Mouse (Mus musculus): ENCODE measurements at regions not wholly inside any gene's neighbourhood (a gene's known extent, or its start where the extent isn't known, plus 50 kb on each side); places are given as distances from the start of the nearest gene placed in this dataset.

- ATAC-seq (ENCODE audit: low FRiP score, low read depth), result no peak
Measured at GRCm38 (mm10) chr15:61723696-61724095, 800.9 kb upstream of the A1bg start.

GRCm38 (mm10) chr15:61718486-61718885 lies 795.7 kb upstream of the A1bg start:
- no peak for ATAC-seq (ENCODE audit: low FRiP score, low read depth)
- Histone ChIP-seq H3K4me2 (replicated peaks) (no peak overlapping the region), H3K9ac (replicated peaks) (no peak overlapping the region)

More at GRCm38 (mm10) chr15:61723696-61724095, 800.9 kb upstream of the A1bg start:
- Histone ChIP-seq H3K9ac (replicated peaks) (no peak overlapping the region), H3K27me3 (no peaks in the 10 kb centered on the region), H3K27ac (replicated peaks) (no peak overlapping the region), H3K9me3 (no peaks in the 10 kb centered on the region), H3K4me1 (no peaks in the 10 kb centered on the region), H3K4me2 (replicated peaks) (no peak overlapping the region), H3K4me3 (no peak overlapping the region), H3K36me3 (no peaks in the 10 kb centered on the region)
- WGBS, result 58% methylated on average over 1 of the region's 1 CpGs

GRCm38 (mm10) chr15:61717216-61717615 lies 794.4 kb upstream of the A1bg start:
- no peak overlapping the region for H3K4me3 ChIP-seq
- ATAC-seq (ENCODE audit: low FRiP score, low read depth), result no peak
- no peak overlapping the region for H3K4me2 ChIP-seq (replicated peaks)
- H3K4me1 ChIP-seq, result no peaks in the 10 kb centered on the region
- H3K27ac ChIP-seq (replicated peaks), result no peak overlapping the region
- H3K27me3 ChIP-seq, result no peaks in the 10 kb centered on the region
- no peak overlapping the region for H3K9ac ChIP-seq (replicated peaks)
- no peaks in the 10 kb centered on the region for H3K9me3 ChIP-seq
- 91% methylated on average over 1 of the region's 1 CpGs for WGBS
- no peaks in the 10 kb centered on the region for H3K36me3 ChIP-seq

More at GRCm38 (mm10) chr15:61718486-61718885, 795.7 kb upstream of the A1bg start:
- no peak overlapping the region for H3K4me3 ChIP-seq
- H3K27ac ChIP-seq (replicated peaks), result no peak overlapping the region
- no peaks in the 10 kb centered on the region for H3K4me1 ChIP-seq
- H3K9me3 ChIP-seq, result no peaks in the 10 kb centered on the region
- H3K36me3 ChIP-seq, result no peaks in the 10 kb centered on the region
- no peaks in the 10 kb centered on the region for H3K27me3 ChIP-seq

- ATAC-seq (ENCODE audit: low FRiP score, low read depth), result no peak
- H3K4me3 ChIP-seq, result no peak overlapping the region
- H3K4me1 ChIP-seq, result no peaks in the 10 kb centered on the region
- H3K9me3 ChIP-seq, result no peaks in the 10 kb centered on the region
- H3K36me3 ChIP-seq, result no peaks in the 10 kb centered on the region
- 71% methylated on average over 2 of the region's 2 CpGs for WGBS
- H3K27me3 ChIP-seq, result no peaks in the 10 kb centered on the region
- no peak overlapping the region for H3K9ac ChIP-seq (replicated peaks)
- no peak overlapping the region for H3K27ac ChIP-seq (replicated peaks)
- no peak overlapping the region for H3K4me2 ChIP-seq (replicated peaks)
Measured at GRCm38 (mm10) chr15:61713953-61714352, 791.1 kb upstream of the A1bg start.

- Histone ChIP-seq H3K36me3 (no peaks in the 10 kb centered on the region), H3K27ac (replicated peaks) (no peak overlapping the region), H3K4me2 (replicated peaks) (no peak overlapping the region), H3K9ac (replicated peaks) (no peak overlapping the region), H3K4me1 (no peaks in the 10 kb centered on the region), H3K9me3 (no peaks in the 10 kb centered on the region), H3K27me3 (no peaks in the 10 kb centered on the region), H3K4me3 (no peak overlapping the region)
- 74% methylated on average over 4 of the region's 4 CpGs for WGBS
- 0 out of 2 replicates have a peak, but pooled peaks have one; percentile 12 for ATAC-seq (ENCODE audit: low FRiP score, low read depth)
Measured at GRCm38 (mm10) chr15:61708928-61709327, 786.1 kb upstream of the A1bg start.

- H3K9me3 ChIP-seq, result no peaks in the 10 kb centered on the region
- no peak overlapping the region for H3K9ac ChIP-seq (replicated peaks)
- H3K27me3 ChIP-seq, result no peaks in the 10 kb centered on the region
- H3K27ac ChIP-seq (replicated peaks), result no peak overlapping the region
- WGBS, result 90% methylated on average over 6 of the region's 6 CpGs
- no peak for ATAC-seq (ENCODE audit: low FRiP score, low read depth)
- no peak overlapping the region for H3K4me3 ChIP-seq
- H3K4me1 ChIP-seq, result no peaks in the 10 kb centered on the region
- H3K4me2 ChIP-seq (replicated peaks), result no peak overlapping the region
- no peaks in the 10 kb centered on the region for H3K36me3 ChIP-seq
Measured at GRCm38 (mm10) chr15:61707952-61708351, 785.1 kb upstream of the A1bg start.

- 88% methylated on average over 1 of the region's 1 CpGs for WGBS
- no peaks in the 10 kb centered on the region for H3K36me3 ChIP-seq
- H3K27me3 ChIP-seq, result no peaks in the 10 kb centered on the region
- no peak for ATAC-seq (ENCODE audit: low FRiP score, low read depth)
- H3K4me3 ChIP-seq, result no peak overlapping the region
- no peak overlapping the region for H3K9ac ChIP-seq (replicated peaks)
- no peak overlapping the region for H3K27ac ChIP-seq (replicated peaks)
- H3K4me2 ChIP-seq (replicated peaks), result no peak overlapping the region
- no peaks in the 10 kb centered on the region for H3K9me3 ChIP-seq
- no peaks in the 10 kb centered on the region for H3K4me1 ChIP-seq
Measured at GRCm38 (mm10) chr15:61692679-61693078, 769.9 kb upstream of the A1bg start.

GRCm38 (mm10) chr15:61690425-61690824 lies 767.6 kb upstream of the A1bg start:
- H3K9me3 ChIP-seq, result no peaks in the 10 kb centered on the region
- no peaks in the 10 kb centered on the region for H3K36me3 ChIP-seq
- H3K4me1 ChIP-seq, result no peaks in the 10 kb centered on the region
- ATAC-seq (ENCODE audit: low FRiP score, low read depth), result no peak
- no peak overlapping the region for H3K9ac ChIP-seq (replicated peaks)
- no peak overlapping the region for H3K4me2 ChIP-seq (replicated peaks)
- no peaks in the 10 kb centered on the region for H3K27me3 ChIP-seq
- no peak overlapping the region for H3K27ac ChIP-seq (replicated peaks)
- no peak overlapping the region for H3K4me3 ChIP-seq
- 85% methylated on average over 13 of the region's 13 CpGs for WGBS

GRCm38 (mm10) chr15:61689776-61690397 lies 767.1 kb upstream of the A1bg start:
- H3K9ac ChIP-seq (replicated peaks), result no peak overlapping the region
- H3K4me1 ChIP-seq, result no peaks in the 10 kb centered on the region
- no peaks in the 10 kb centered on the region for H3K27me3 ChIP-seq
- no peaks in the 10 kb centered on the region for H3K36me3 ChIP-seq
- no peak overlapping the region for H3K27ac ChIP-seq (replicated peaks)
- H3K4me2 ChIP-seq (replicated peaks), result no peak overlapping the region
- no peak overlapping the region for H3K4me3 ChIP-seq
- no peak for ATAC-seq (ENCODE audit: low FRiP score, low read depth)
- WGBS, result 83% methylated on average over 12 of the region's 12 CpGs
- no peaks in the 10 kb centered on the region for H3K9me3 ChIP-seq

- Histone ChIP-seq H3K27ac (replicated peaks) (no peak overlapping the region), H3K4me3 (no peak overlapping the region), H3K36me3 (no peaks in the 10 kb centered on the region), H3K4me2 (replicated peaks) (no peak overlapping the region), H3K9ac (replicated peaks) (no peak overlapping the region), H3K27me3 (no peaks in the 10 kb centered on the region), H3K9me3 (no peaks in the 10 kb centered on the region), H3K4me1 (no peaks in the 10 kb centered on the region)
- no peak for ATAC-seq (ENCODE audit: low FRiP score, low read depth)
- WGBS, result 92% methylated on average over 4 of the region's 4 CpGs
Measured at GRCm38 (mm10) chr15:61682968-61683367, 760.2 kb upstream of the A1bg start.

GRCm38 (mm10) chr15:61670556-61670955 lies 747.7 kb upstream of the A1bg start:
- H3K4me1 ChIP-seq, result no peaks in the 10 kb centered on the region
- H3K4me3 ChIP-seq, result no peak overlapping the region
- no peak for ATAC-seq (ENCODE audit: low FRiP score, low read depth)
- no peaks in the 10 kb centered on the region for H3K9me3 ChIP-seq
- WGBS, result 87% methylated on average over 5 of the region's 5 CpGs
- no peaks in the 10 kb centered on the region for H3K27me3 ChIP-seq
- no peak overlapping the region for H3K4me2 ChIP-seq (replicated peaks)
- H3K9ac ChIP-seq (replicated peaks), result no peak overlapping the region
- H3K36me3 ChIP-seq, result no peaks in the 10 kb centered on the region
- no peak overlapping the region for H3K27ac ChIP-seq (replicated peaks)

- no peak overlapping the region for H3K4me2 ChIP-seq (replicated peaks)
- H3K36me3 ChIP-seq, result no peaks in the 10 kb centered on the region
- no peak overlapping the region for H3K9ac ChIP-seq (replicated peaks)
- no peaks in the 10 kb centered on the region for H3K4me1 ChIP-seq
- H3K27ac ChIP-seq (replicated peaks), result no peak overlapping the region
- whole genome bisulfite sequencing, result 55% methylated on average over 3 of the region's 3 CpGs
- H3K9me3 ChIP-seq, result no peaks in the 10 kb centered on the region
- ATAC-seq (ENCODE audit: low FRiP score, low read depth), result no peak
- no peak overlapping the region for H3K4me3 ChIP-seq
- no peaks in the 10 kb centered on the region for H3K27me3 ChIP-seq
Measured at GRCm38 (mm10) chr15:61660581-61660980, 737.8 kb upstream of the A1bg start.

GRCm38 (mm10) chr15:61656951-61657350 lies 734.1 kb upstream of the A1bg start:
- Histone ChIP-seq H3K4me1 (no peaks in the 10 kb centered on the region), H3K4me2 (replicated peaks) (no peak overlapping the region), H3K9ac (replicated peaks) (no peak overlapping the region), H3K9me3 (no peaks in the 10 kb centered on the region), H3K36me3 (no peaks in the 10 kb centered on the region), H3K4me3 (no peak overlapping the region), H3K27ac (replicated peaks) (no peak overlapping the region), H3K27me3 (no peaks in the 10 kb centered on the region)
- no peak for ATAC-seq (ENCODE audit: low FRiP score, low read depth)
